Mouse (Mus musculus): ENCODE data around the gene Fam174b. TPM values are rescaled to one million over a fixed set of nuclear protein-coding genes. Genes with fewer than 3 reads are reported as not detected.
A peak's percentile ranks its signal among the peaks of the same experiment; 100 is the strongest.

Gene Fam174b
- total and polyA plus RNA-seq, 3 experiments = 7.7 to 18.8 (median 11.5) TPM

- DNase-seq = no peak
Measured at GRCm38 (mm10) chr7:73749339-73749738, 9.2 kb downstream of the Fam174b start.

- DNase-seq = no peak
Measured at GRCm38 (mm10) chr7:73749983-73750382, 9.9 kb downstream of the Fam174b start.

GRCm38 (mm10) chr7:73753598-73753997, 13.5 kb downstream of the Fam174b start:
- DNase-seq = no peak

GRCm38 (mm10) chr7:73755377-73756110, 15.4 kb downstream of the Fam174b start:
- no peak for DNase-seq

- DNase-seq = no peak
Measured at GRCm38 (mm10) chr7:73761691-73762189, 21.6 kb downstream of the Fam174b start.

GRCm38 (mm10) chr7:73764679-73765078, 24.6 kb downstream of the Fam174b start:
- no peak for DNase-seq

GRCm38 (mm10) chr7:73765186-73765903, 25.2 kb downstream of the Fam174b start:
- DNase-seq = no peak

GRCm38 (mm10) chr7:73769224-73769623, 29.1 kb downstream of the Fam174b start:
- DNase-seq = no peak

- DNase-seq = no peak
Measured at GRCm38 (mm10) chr7:73771384-73772274, 31.5 kb downstream of the Fam174b start.

- peak; percentile 30 for DNase-seq
Measured at GRCm38 (mm10) chr7:73772275-73772765, 32.2 kb downstream of the Fam174b start.

- no peak for DNase-seq
Measured at GRCm38 (mm10) chr7:73774781-73775180, 34.7 kb downstream of the Fam174b start.

GRCm38 (mm10) chr7:73777777-73778176, 37.7 kb downstream of the Fam174b start:
- no peak for DNase-seq

GRCm38 (mm10) chr7:73784736-73785428, 44.8 kb downstream of the Fam174b start:
- no peak for DNase-seq

GRCm38 (mm10) chr7:73785815-73786214, 45.7 kb downstream of the Fam174b start:
- no peak for DNase-seq

- no peak for DNase-seq
Measured at GRCm38 (mm10) chr7:73787513-73787912, 47.4 kb downstream of the Fam174b start.

GRCm38 (mm10) chr7:73791096-73791495, 51.0 kb downstream of the Fam174b start:
- no peak for DNase-seq

GRCm38 (mm10) chr7:73792155-73792554, 52.1 kb downstream of the Fam174b start:
- no peak for DNase-seq

- no peak for DNase-seq
Measured at GRCm38 (mm10) chr7:73792641-73793040, 52.5 kb downstream of the Fam174b start.

GRCm38 (mm10) chr7:73809261-73809660, 69.2 kb downstream of the Fam174b start:
- DNase-seq = peak; percentile 15

GRCm38 (mm10) chr7:73811439-73811838, 71.3 kb downstream of the Fam174b start:
- DNase-seq = no peak

- no peak for DNase-seq
Measured at GRCm38 (mm10) chr7:73812176-73812575, 72.1 kb downstream of the Fam174b start.
